Mouse (Mus musculus): ENCODE measurements at regions not wholly inside any gene's neighbourhood (a gene's known extent, or its start where the extent isn't known, plus 50 kb on each side); places are given as distances from the start of the nearest gene placed in this dataset.

- no peak for ATAC-seq (ENCODE audit: extremely low read depth, insufficient number of reproducible peaks, low FRiP score, low TSS enrichment)
- Histone ChIP-seq H3K4me3 (no peak overlapping the region), H3K9me3 (no peaks in the 10 kb centered on the region), H3K4me2 (no peak overlapping the region), H3K27ac (replicated peaks) (no peak overlapping the region), H3K36me3 (no peaks in the 10 kb centered on the region), H3K27me3 (replicated peaks) (no peaks in the 10 kb centered on the region), H3K4me1 (no peaks in the 10 kb centered on the region), H3K9ac (no peak overlapping the region)
- WGBS: 28% methylated on average over 9 of the region's 9 CpGs
Observed at GRCm38 (mm10) chr14:48580396-48580795, 93.2 kb downstream of the Otx2 start.

GRCm38 (mm10) chr14:48579985-48580384, 93.6 kb downstream of the Otx2 start:
- Histone ChIP-seq H3K9ac (no peak overlapping the region), H3K36me3 (no peaks in the 10 kb centered on the region), H3K27me3 (replicated peaks) (no peaks in the 10 kb centered on the region), H3K27ac (replicated peaks) (no peak overlapping the region), H3K4me1 (no peaks in the 10 kb centered on the region), H3K9me3 (no peaks in the 10 kb centered on the region), H3K4me3 (no peak overlapping the region), H3K4me2 (no peak overlapping the region)
- 66% methylated on average over 5 of the region's 5 CpGs for WGBS
- no peak for ATAC-seq (ENCODE audit: extremely low read depth, insufficient number of reproducible peaks, low FRiP score, low TSS enrichment)
